Comparison of ENCODE assay signal across 27 mouse cellular contexts in the genomic region with DNA sequence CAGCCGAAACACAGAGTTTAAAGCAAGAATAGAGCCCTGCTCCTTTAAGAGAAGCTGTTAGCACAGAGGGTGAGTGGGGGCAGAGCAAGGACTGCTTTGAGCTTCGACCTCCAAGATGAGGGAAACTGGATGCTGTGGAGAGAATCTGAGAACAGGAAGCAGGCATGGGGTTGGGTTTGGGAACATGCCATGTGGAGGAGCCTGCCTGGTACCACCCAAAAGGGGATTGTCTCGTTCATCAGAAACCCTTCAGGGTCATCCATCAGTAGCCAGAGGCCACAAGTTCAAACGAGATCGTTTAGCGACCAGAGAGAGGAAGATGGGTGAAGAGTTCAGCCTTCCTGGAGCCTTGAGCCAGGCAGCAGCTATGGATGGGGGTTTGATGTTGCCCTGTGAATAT. TPM values are rescaled to one million over a fixed set of nuclear protein-coding genes. Genes with fewer than 3 reads are reported as not detected.
A peak's percentile ranks its signal among the peaks of the same experiment; 100 is the strongest.
DNase-seq lines count a peak whose midpoint lies in the region; ATAC-seq and TF ChIP-seq lines count a peak whose summit lies in the region.
"Had no signal": no experiment of that assay in that cellular context is flagged by ENCODE, and none has a peak within 500 bp of the region (broad histone marks: within the 10 kb centered on the region; RNA-seq: fewer than 3 reads in every experiment).

No protein-coding gene starts in this region.

- no peak for DNase-seq in kidney, postnatal 14 days
- peak; percentile 58 for DNase-seq in kidney, postnatal 0 days (ENCODE audit: low spot score)
- DNase-seq in kidney, postnatal 10 days: no peak
- peak; percentile 35 for DNase-seq in testis, postnatal 10 days (ENCODE audit: low spot score)
- DNase-seq in testis, postnatal 14 days (ENCODE audit: low spot score): no peak
- no peak for DNase-seq in thymus, postnatal 4 days
- DNase-seq: adrenal gland, adult 2 months; adrenal gland, postnatal 14 days; cerebellum, adult 11 months; cerebellum, adult 2 months; cerebellum, adult 9-11 months; cerebellum, postnatal 25 days; gastrocnemius, adult 2 months; gastrocnemius, postnatal 14 days; heart, adult 11 months had no signal

- WGBS in kidney, embryonic 14.5 days: 11% methylated on average over 6 of the region's 6 CpGs
- WGBS in kidney, postnatal 0 days: 6% methylated on average over 6 of the region's 6 CpGs
- WGBS in small intestine, adult 2 months: 28% methylated on average over 6 of the region's 6 CpGs

- no peaks in the 10 kb centered on the region for H3K36me3 ChIP-seq in kidney, embryonic 14.5 days (ENCODE audit: control insufficient read depth, insufficient read depth, low read length)
- no peaks in the 10 kb centered on the region for H3K36me3 ChIP-seq in kidney, postnatal 0 days (ENCODE audit: insufficient read depth, low read length)
- peaks cover 53% of the 10 kb centered on the region for H3K36me3 ChIP-seq in small intestine, adult 2 months (ENCODE audit: control insufficient read depth, insufficient read depth, low read length)
- H3K36me3 ChIP-seq: embryonic facial prominence, embryonic 12.5 days; embryonic facial prominence, embryonic 15.5 days; forebrain, embryonic 12.5 days; hindbrain, embryonic 12.5 days had no signal

- no peaks in the 10 kb centered on the region for H3K9me3 ChIP-seq in kidney, embryonic 14.5 days (ENCODE audit: control insufficient read depth, low read length)
- H3K9me3 ChIP-seq in kidney, postnatal 0 days (replicated peaks; ENCODE audit: low read length): no peaks in the 10 kb centered on the region
- H3K9me3 ChIP-seq: embryonic facial prominence, embryonic 12.5 days; embryonic facial prominence, embryonic 15.5 days; forebrain, embryonic 12.5 days; hindbrain, embryonic 12.5 days had no signal

- no peak for TF ChIP-seq CTCF in kidney, postnatal 0 days (IDR thresholded peaks at IDR 0.05; ENCODE audit: low read depth)
- no peak for TF ChIP-seq CTCF in small intestine, adult 2 months (IDR thresholded peaks at IDR 0.05; ENCODE audit: extremely low read depth, insufficient read length, insufficient replicate concordance, low read depth, low read length)

- no peak overlapping the region for H3K4me3 ChIP-seq in kidney, embryonic 14.5 days (ENCODE audit: low read length)
- H3K4me3 ChIP-seq in kidney, postnatal 0 days (replicated peaks; ENCODE audit: low read depth, low read length): no peak overlapping the region
- H3K4me3 ChIP-seq in small intestine, adult 2 months (ENCODE audit: low read depth, low read length): no peak overlapping the region
- H3K4me3 ChIP-seq: embryonic facial prominence, embryonic 12.5 days; embryonic facial prominence, embryonic 15.5 days; forebrain, embryonic 12.5 days; gastrocnemius, adult 2 months; hindbrain, embryonic 12.5 days had no signal

- peaks cover 22% of the 10 kb centered on the region for H3K4me1 ChIP-seq in kidney, embryonic 14.5 days (ENCODE audit: control insufficient read depth, insufficient read depth, low read length)
- no peaks in the 10 kb centered on the region for H3K4me1 ChIP-seq in kidney, postnatal 0 days (replicated peaks; ENCODE audit: insufficient read depth, low read length)
- peaks cover 52% of the 10 kb centered on the region for H3K4me1 ChIP-seq in small intestine, adult 2 months (ENCODE audit: control insufficient read depth, insufficient read depth, insufficient read length, low read length)
- H3K4me1 ChIP-seq: embryonic facial prominence, embryonic 15.5 days had no signal

- H3K9ac ChIP-seq in kidney, embryonic 14.5 days (ENCODE audit: low read depth, low read length): no peak overlapping the region
- H3K9ac ChIP-seq in kidney, postnatal 0 days (ENCODE audit: low read depth, low read length): no peak overlapping the region
- H3K9ac ChIP-seq: embryonic facial prominence, embryonic 12.5 days; embryonic facial prominence, embryonic 15.5 days; forebrain, embryonic 12.5 days; hindbrain, embryonic 12.5 days had no signal

- no peaks in the 10 kb centered on the region for H3K27me3 ChIP-seq in kidney, embryonic 14.5 days (ENCODE audit: control insufficient read depth, insufficient read depth, low read length)
- H3K27me3 ChIP-seq in kidney, postnatal 0 days (ENCODE audit: insufficient read depth, low read length): no peaks in the 10 kb centered on the region
- no peaks in the 10 kb centered on the region for H3K27me3 ChIP-seq in small intestine, adult 2 months (ENCODE audit: control insufficient read depth, insufficient read depth, low read length)
- H3K27me3 ChIP-seq: embryonic facial prominence, embryonic 15.5 days; hindbrain, embryonic 12.5 days had no signal

- no peak overlapping the region for H3K4me2 ChIP-seq in kidney, embryonic 14.5 days (replicated peaks; ENCODE audit: low read depth, low read length)
- no peak overlapping the region for H3K4me2 ChIP-seq in kidney, postnatal 0 days (ENCODE audit: low read length)
- H3K4me2 ChIP-seq: embryonic facial prominence, embryonic 12.5 days; embryonic facial prominence, embryonic 15.5 days; forebrain, embryonic 12.5 days; heart, embryonic 11.5 days; hindbrain, embryonic 12.5 days had no signal

- no peak for TF ChIP-seq POLR2A in small intestine, adult 2 months (IDR thresholded peaks at IDR 0.05; ENCODE audit: low read depth, low read length)

- peak; percentile 38; the same call in 1 of the 2 replicates for ATAC-seq in kidney, embryonic 14.5 days (ENCODE audit: low FRiP score, low TSS enrichment)
- ATAC-seq in kidney, postnatal 0 days (replicated peaks; ENCODE audit: low FRiP score, low read depth): 0 out of 2 replicates have a peak, but pooled peaks have one; percentile 14
- ATAC-seq: CD4-positive, CD25-positive, alpha-beta regulatory T cell, adult 4 months; forebrain, embryonic 16.5 days had no signal

- no peak overlapping the region for H3K27ac ChIP-seq in kidney, embryonic 14.5 days (ENCODE audit: low read depth, low read length)
- H3K27ac ChIP-seq in kidney, postnatal 0 days: no peak overlapping the region
- H3K27ac ChIP-seq in small intestine, adult 2 months (ENCODE audit: insufficient read depth, low read depth, low read length): peak overlapping the region; percentile 13; the same call in 1 of the 2 replicates
- H3K27ac ChIP-seq: embryonic facial prominence, embryonic 12.5 days; embryonic facial prominence, embryonic 15.5 days; forebrain, embryonic 12.5 days; gastrocnemius, adult 2 months; hindbrain, embryonic 12.5 days had no signal

RNA-seq across cellular contexts. Expression of a gene that starts 15.5 kb away (rescaled TPM):
- not detected in 2 replicates for polyA plus RNA-seq in kidney, embryonic 14.5 days (2014; fragmentation: Nextera tagmentation; extraction: Ambion mirVana)
- polyA plus RNA-seq in kidney, postnatal 0 days (2015; fragmentation: Nextera tagmentation; extraction: Ambion mirVana): 0.04 and 0.08 TPM in 2 replicates
- polyA plus RNA-seq in small intestine, adult 2 months (2012; rRNA removed): 62.3 and 171 TPM in 2 replicates
- polyA plus RNA-seq: CD4-positive, CD25-positive, alpha-beta regulatory T cell, adult 4 months; cerebellum, adult 2 months; embryonic facial prominence, embryonic 12.5 days; forebrain, embryonic 12.5 days; forebrain, embryonic 16.5 days; heart, embryonic 11.5 days; heart, embryonic 14.5 days; heart, postnatal 0 days; hindbrain, embryonic 12.5 days had no signal

RNA-seq across cellular contexts. Expression of a gene that starts 16.0 kb away (rescaled TPM):
- 0.06 and 0.35 TPM in 2 replicates for polyA plus RNA-seq in kidney, embryonic 14.5 days (2014; fragmentation: Nextera tagmentation; extraction: Ambion mirVana)
- 0.39 and 0.54 TPM in 2 replicates for polyA plus RNA-seq in kidney, postnatal 0 days (2015; fragmentation: Nextera tagmentation; extraction: Ambion mirVana)
- polyA plus RNA-seq in small intestine, adult 2 months (2012; rRNA removed): 0.56 and 1.1 TPM in 2 replicates
- polyA plus RNA-seq: CD4-positive, CD25-positive, alpha-beta regulatory T cell, adult 4 months; heart, embryonic 11.5 days had no signal

RNA-seq across cellular contexts. Expression of a gene that starts 57.4 kb away (rescaled TPM):
- polyA plus RNA-seq in kidney, embryonic 14.5 days (2014; fragmentation: Nextera tagmentation; extraction: Ambion mirVana): 0.46 and 1.1 TPM in 2 replicates
- polyA plus RNA-seq in kidney, postnatal 0 days (2015; fragmentation: Nextera tagmentation; extraction: Ambion mirVana): 0.83 and 1.3 TPM in 2 replicates
- 4.9 and 11.4 TPM in 2 replicates for polyA plus RNA-seq in small intestine, adult 2 months (2012; rRNA removed)
- polyA plus RNA-seq: C2C12; CD4-positive, CD25-positive, alpha-beta regulatory T cell, adult 4 months had no signal

Comparison
In these comparisons a context has a peak if more than half of its experiments do, and no peak if none do; other contexts are left out.
1. DNase-seq: peak in kidney, postnatal 0 days (single experiment) and testis, postnatal 10 days (single experiment); none in kidney, postnatal 14 days (single experiment), kidney, postnatal 10 days (single experiment), testis, postnatal 14 days (single experiment) and thymus, postnatal 4 days (single experiment).
2. RNA of a gene that starts 15.5 kb away (polyA plus RNA-seq): 62.3 to 171 TPM in small intestine, adult 2 months; not detected in kidney, embryonic 14.5 days and 0.04 to 0.08 TPM in kidney, postnatal 0 days; every median in the first group is over 10 times any median in the second.